Mouse (Mus musculus) liver, postnatal 0 days (tissue): ENCODE results near the gene Rala. TPM values are rescaled to one million over a fixed set of nuclear protein-coding genes. Genes with fewer than 3 reads are reported as not detected.

Experiments used
- ATAC-seq: fragments of 200-750 bp; cut with Nextera tagmentation; 2 replicates; pipeline ENCODE4 v1.8.0; 2017; ENCODE audit warnings: mild to moderate bottlenecking, moderate library complexity
- DNase-seq: peaks from one replicate; pipeline ENCODE4 v3.0.0-alpha.2; 2016
- H3K27ac ChIP-seq: fragments of 300-500 bp; sonication (generic); 2 replicates; pipeline ENCODE4 v1.5.1; 2014; ENCODE audit warnings: antibody characterized with exemption, moderate library complexity, mild to moderate bottlenecking, low read depth
- H3K27me3 ChIP-seq: fragments of 300-500 bp; sonication (generic); 2 replicates; pipeline ENCODE4 v1.6.1; 2014; ENCODE audit warnings: low read length, control low read depth, mixed read lengths; ENCODE audit not compliant: insufficient read depth
- H3K36me3 ChIP-seq: fragments of 300-500 bp; sonication (generic); replicated peaks from 2 replicates; pipeline ENCODE4 v1.6.1; 2014; ENCODE audit warnings: mild to moderate bottlenecking, control low read depth, low read length, moderate library complexity, mixed read lengths; ENCODE audit not compliant: insufficient read depth
- H3K4me1 ChIP-seq: fragments of 300-500 bp; sonication (generic); 2 replicates; pipeline ENCODE4 v1.6.1; 2014; ENCODE audit warnings: antibody characterized with exemption, mild to moderate bottlenecking, control low read depth; ENCODE audit not compliant: insufficient read depth
- H3K4me2 ChIP-seq: fragments of 300-500 bp; sonication (generic); 2 replicates; pipeline ENCODE4 v1.6.1; 2014; ENCODE audit warnings: low read depth, mild to moderate bottlenecking, low read length, moderate library complexity, mixed read lengths
- H3K4me3 ChIP-seq: fragments of 300-500 bp; sonication (generic); 2 replicates; pipeline ENCODE4 v1.5.1; 2014; ENCODE audit warnings: low read depth, low read length
- H3K9ac ChIP-seq: fragments of 300-500 bp; sonication (generic); replicated peaks from 2 replicates; pipeline ENCODE4 v1.6.1; 2014; ENCODE audit warnings: mild to moderate bottlenecking, moderate library complexity
- H3K9me3 ChIP-seq: fragments of 300-500 bp; sonication (generic); 2 replicates; pipeline ENCODE4 v1.6.1; 2016; ENCODE audit warnings: mild to moderate bottlenecking, control low read depth, low read length, mixed read lengths
- CTCF ChIP-seq: sonication (generic); IDR thresholded peaks from 2 replicates; pipeline ENCODE4 v1.5.1; 2016; ENCODE audit warnings: antibody characterized with exemption, low read depth
- EP300 ChIP-seq: IDR thresholded peaks from 2 replicates; pipeline ENCODE4 v1.6.1; 2016; ENCODE audit warnings: antibody characterized with exemption, low read depth, mild to moderate bottlenecking
- WGBS: fragments of 180-500 bp; shearing (Covaris S2); extraction: QIAGEN DNeasy Blood & Tissue Kit; methylation state at CpG from one replicate; pipeline ENCODE4 v1.1.7; 2014; ENCODE audit not compliant: insufficient replicate concordance; 5-methylcytosine and 5-hydroxymethylcytosine counted together
- polyA plus RNA-seq: library from polyadenylated mRNA; unstranded; fragments of >200 nt; fragmentation: Nextera tagmentation; extraction: Ambion mirVana; gene quantifications from 2 replicates; pipeline ENCODE4 v1.2.1, GENCODE M21; 2015

Gene Rala
- polyA plus RNA-seq, 1 experiment from 2014 or later: 25.6 TPM

GRCm38 (mm10) chr13:17859365-17860033 lies 84.5 kb downstream of the Rala start:
- H3K4me3 ChIP-seq: no peak overlapping the region
- DNase-seq: no peak
- H3K9ac ChIP-seq: no peak overlapping the region
- H3K27ac ChIP-seq: no peak overlapping the region
- no peak for TF ChIP-seq EP300
- TF ChIP-seq CTCF: no peak
- 78% methylated on average over 13 of the region's 13 CpGs for WGBS
- no peaks in the 10 kb centered on the region for H3K36me3 ChIP-seq
- no peak for ATAC-seq
- H3K9me3 ChIP-seq: no peaks in the 10 kb centered on the region
- peaks cover 5% of the 10 kb centered on the region; the same call in 1 of the 2 replicates for H3K4me1 ChIP-seq
- H3K4me2 ChIP-seq: no peak overlapping the region
- H3K27me3 ChIP-seq: no peaks in the 10 kb centered on the region

GRCm38 (mm10) chr13:17857046-17857445 lies 87.0 kb downstream of the Rala start:
- TF ChIP-seq EP300: no peak
- TF ChIP-seq CTCF: no peak

GRCm38 (mm10) chr13:17855492-17856138 lies 88.4 kb downstream of the Rala start:
- no peak for TF ChIP-seq CTCF
- no peak for TF ChIP-seq EP300
- 11% methylated on average over 13 of the region's 13 CpGs for WGBS
- ATAC-seq (peak; percentile 38; the same call in 1 of the 2 replicates), DNase-seq (no peak)
- peaks cover 5% of the 10 kb centered on the region; the same call in 1 of the 2 replicates for H3K4me1 ChIP-seq
- no peak overlapping the region for H3K4me3 ChIP-seq
- no peak overlapping the region for H3K27ac ChIP-seq
- no peak overlapping the region; the same call in 1 of the 2 replicates for H3K4me2 ChIP-seq
- no peaks in the 10 kb centered on the region for H3K27me3 ChIP-seq
- no peaks in the 10 kb centered on the region for H3K36me3 ChIP-seq
- H3K9ac ChIP-seq: no peak overlapping the region
- H3K9me3 ChIP-seq: no peaks in the 10 kb centered on the region

More at GRCm38 (mm10) chr13:17857046-17857445, 87.0 kb downstream of the Rala start:
- H3K9me3 ChIP-seq: no peaks in the 10 kb centered on the region
- peaks cover 5% of the 10 kb centered on the region; the same call in 1 of the 2 replicates for H3K4me1 ChIP-seq
- no peaks in the 10 kb centered on the region for H3K36me3 ChIP-seq
- H3K27me3 ChIP-seq: no peaks in the 10 kb centered on the region
- no peak overlapping the region for H3K27ac ChIP-seq
- WGBS: 69% methylated on average over 9 of the region's 9 CpGs
- no peak overlapping the region for H3K9ac ChIP-seq
- ATAC-seq: no peak
- DNase-seq: no peak
- no peak overlapping the region for H3K4me3 ChIP-seq
- H3K4me2 ChIP-seq: no peak overlapping the region

GRCm38 (mm10) chr13:17854755-17855154 lies 89.3 kb downstream of the Rala start:
- ATAC-seq (no peak), DNase-seq (no peak)
- Histone ChIP-seq H3K27me3 (no peaks in the 10 kb centered on the region), H3K27ac (no peak overlapping the region), H3K4me2 (no peak overlapping the region), H3K9me3 (no peaks in the 10 kb centered on the region), H3K4me3 (no peak overlapping the region), H3K36me3 (no peaks in the 10 kb centered on the region), H3K9ac (no peak overlapping the region), H3K4me1 (peaks cover 5% of the 10 kb centered on the region; the same call in 1 of the 2 replicates)
- TF ChIP-seq CTCF: no peak
- TF ChIP-seq EP300: no peak
- WGBS: 50% methylated on average over 6 of the region's 6 CpGs

GRCm38 (mm10) chr13:17843336-17843735 lies 100.7 kb downstream of the Rala start:
- Histone ChIP-seq H3K27me3 (no peaks in the 10 kb centered on the region), H3K36me3 (no peaks in the 10 kb centered on the region), H3K27ac (no peak overlapping the region), H3K4me1 (no peaks in the 10 kb centered on the region), H3K9me3 (no peaks in the 10 kb centered on the region), H3K9ac (no peak overlapping the region), H3K4me3 (no peak overlapping the region), H3K4me2 (no peak overlapping the region)
- WGBS: 90% methylated on average over 2 of the region's 2 CpGs
- ATAC-seq (no peak), DNase-seq (no peak)
- TF ChIP-seq EP300: no peak

- ATAC-seq: no peak
- WGBS: 55% methylated on average over 4 of the region's 4 CpGs
- DNase-seq: no peak
- TF ChIP-seq EP300: no peak
- TF ChIP-seq CTCF: no peak
- Histone ChIP-seq H3K9me3 (no peaks in the 10 kb centered on the region), H3K4me2 (no peak overlapping the region), H3K4me1 (peaks cover 2% of the 10 kb centered on the region; the same call in 1 of the 2 replicates), H3K27ac (no peak overlapping the region), H3K36me3 (no peaks in the 10 kb centered on the region), H3K4me3 (no peak overlapping the region), H3K27me3 (no peaks in the 10 kb centered on the region), H3K9ac (no peak overlapping the region)
These were observed 101.3 kb downstream of the Rala start for GRCm38 (mm10) chr13:17842756-17843155.
